Mouse (Mus musculus): ENCODE measurements around the gene Clspn. TPM values are rescaled to one million over a fixed set of nuclear protein-coding genes. Genes with fewer than 3 reads are reported as not detected.
A peak's percentile ranks its signal among the peaks of the same experiment; 100 is the strongest.

Gene Clspn
- 0.12 and 0.44 TPM in 2 replicates for polyA plus RNA-seq (2012; rRNA removed)

GRCm38 (mm10) chr4:126556809-126557711 lies at the start of gene Clspn:
TSS of gene Clspn (plus strand) at chr4:126556935.
- WGBS, result 1% methylated on average over 54 of the region's 54 CpGs
- no peaks in the 10 kb centered on the region; the same call in 1 of the 2 replicates for H3K4me1 ChIP-seq (ENCODE audit: control insufficient read depth, insufficient read depth, low read length)
- no peak for TF ChIP-seq CTCF (IDR thresholded peaks at IDR 0.05; ENCODE audit: insufficient read depth, low read length)
- TF ChIP-seq POLR2A (IDR thresholded peaks at IDR 0.05; ENCODE audit: borderline replicate concordance, extremely low read depth, low read depth, low read length), result no peak
- DNase-seq, result peak; percentile 85
- H3K4me3 ChIP-seq (replicated peaks; ENCODE audit: extremely low read depth, low read depth, low read length), result peak within 1 kb of the TSS; percentile 65

GRCm38 (mm10) chr4:126508110-126508899 lies 48.4 kb upstream of the Clspn start:
- WGBS, result 75% methylated on average over 14 of the region's 14 CpGs
- 0 out of 2 replicates have a peak, but pooled peaks cover 5% of the 10 kb centered on the region for H3K4me1 ChIP-seq (ENCODE audit: control insufficient read depth, insufficient read depth, low read length)
- TF ChIP-seq CTCF (IDR thresholded peaks at IDR 0.05; ENCODE audit: insufficient read depth, low read length) (no peak), POLR2A (IDR thresholded peaks at IDR 0.05; ENCODE audit: borderline replicate concordance, extremely low read depth, low read depth, low read length) (no peak)
- DNase-seq, result no peak
- no peak overlapping the region for H3K4me3 ChIP-seq (replicated peaks; ENCODE audit: extremely low read depth, low read depth, low read length)

- no peak for DNase-seq
- TF ChIP-seq CTCF (IDR thresholded peaks at IDR 0.05; ENCODE audit: insufficient read depth, low read length), result no peak
- TF ChIP-seq POLR2A (IDR thresholded peaks at IDR 0.05; ENCODE audit: borderline replicate concordance, extremely low read depth, low read depth, low read length), result no peak
- WGBS, result 88% methylated on average over 2 of the region's 2 CpGs
- 0 out of 2 replicates have a peak, but pooled peaks cover 5% of the 10 kb centered on the region for H3K4me1 ChIP-seq (ENCODE audit: control insufficient read depth, insufficient read depth, low read length)
- H3K4me3 ChIP-seq (replicated peaks; ENCODE audit: extremely low read depth, low read depth, low read length), result no peak overlapping the region
Observed at GRCm38 (mm10) chr4:126509072-126509471, 47.7 kb upstream of the Clspn start.

GRCm38 (mm10) chr4:126511013-126511412 lies 45.7 kb upstream of the Clspn start:
- no peak for DNase-seq
- TF ChIP-seq POLR2A (IDR thresholded peaks at IDR 0.05; ENCODE audit: borderline replicate concordance, extremely low read depth, low read depth, low read length) (no peak), CTCF (IDR thresholded peaks at IDR 0.05; ENCODE audit: insufficient read depth, low read length) (no peak)
- 0 out of 2 replicates have a peak, but pooled peaks cover 5% of the 10 kb centered on the region for H3K4me1 ChIP-seq (ENCODE audit: control insufficient read depth, insufficient read depth, low read length)
- WGBS, result 72% methylated on average over 5 of the region's 5 CpGs
- H3K4me3 ChIP-seq (replicated peaks; ENCODE audit: extremely low read depth, low read depth, low read length), result no peak overlapping the region

GRCm38 (mm10) chr4:126512308-126513066 lies 44.2 kb upstream of the Clspn start:
- TF ChIP-seq CTCF (IDR thresholded peaks at IDR 0.05; ENCODE audit: insufficient read depth, low read length) (no peak), POLR2A (IDR thresholded peaks at IDR 0.05; ENCODE audit: borderline replicate concordance, extremely low read depth, low read depth, low read length) (no peak)
- 67% methylated on average over 6 of the region's 6 CpGs for WGBS
- Histone ChIP-seq H3K4me1 (ENCODE audit: control insufficient read depth, insufficient read depth, low read length) (0 out of 2 replicates have a peak, but pooled peaks cover 5% of the 10 kb centered on the region), H3K4me3 (replicated peaks; ENCODE audit: extremely low read depth, low read depth, low read length) (no peak overlapping the region)
- no peak for DNase-seq

GRCm38 (mm10) chr4:126526164-126526563 lies 30.6 kb upstream of the Clspn start:
- TF ChIP-seq CTCF (IDR thresholded peaks at IDR 0.05; ENCODE audit: insufficient read depth, low read length) (no peak), POLR2A (IDR thresholded peaks at IDR 0.05; ENCODE audit: borderline replicate concordance, extremely low read depth, low read depth, low read length) (no peak)
- no peak overlapping the region for H3K4me3 ChIP-seq (replicated peaks; ENCODE audit: extremely low read depth, low read depth, low read length)
- no peak for DNase-seq
- H3K4me1 ChIP-seq (ENCODE audit: control insufficient read depth, insufficient read depth, low read length), result peaks cover 1% of the 10 kb centered on the region; the same call in 1 of the 2 replicates
- 71% methylated on average over 3 of the region's 3 CpGs for WGBS

- 95% methylated on average over 5 of the region's 5 CpGs for WGBS
- DNase-seq, result no peak
- Histone ChIP-seq H3K4me1 (ENCODE audit: control insufficient read depth, insufficient read depth, low read length) (peaks cover 4% of the 10 kb centered on the region; the same call in 1 of the 2 replicates), H3K4me3 (replicated peaks; ENCODE audit: extremely low read depth, low read depth, low read length) (no peak overlapping the region)
- TF ChIP-seq POLR2A (IDR thresholded peaks at IDR 0.05; ENCODE audit: borderline replicate concordance, extremely low read depth, low read depth, low read length) (no peak), CTCF (IDR thresholded peaks at IDR 0.05; ENCODE audit: insufficient read depth, low read length) (no peak)
Observed at GRCm38 (mm10) chr4:126526828-126527227, 29.9 kb upstream of the Clspn start.

- no peak for DNase-seq
- H3K4me3 ChIP-seq (replicated peaks; ENCODE audit: extremely low read depth, low read depth, low read length), result peak overlapping the region; percentile 67
- 40% methylated on average over 5 of the region's 5 CpGs for WGBS
Observed at GRCm38 (mm10) chr4:126532292-126532691, 24.4 kb upstream of the Clspn start.

More at GRCm38 (mm10) chr4:126532292-126532691, 24.4 kb upstream of the Clspn start:
- TF ChIP-seq POLR2A (IDR thresholded peaks at IDR 0.05; ENCODE audit: borderline replicate concordance, extremely low read depth, low read depth, low read length), result no peak
- TF ChIP-seq CTCF (IDR thresholded peaks at IDR 0.05; ENCODE audit: insufficient read depth, low read length), result no peak
- peaks cover 8% of the 10 kb centered on the region for H3K4me1 ChIP-seq (ENCODE audit: control insufficient read depth, insufficient read depth, low read length)
